Mouse (Mus musculus) liver, embryonic 14.5 days (tissue): ENCODE measurements at regions not wholly inside any gene's neighbourhood (a gene's known extent, or its start where the extent isn't known, plus 50 kb on each side); places are given as distances from the start of the nearest gene placed in this dataset.

ENCODE experiments used
- ATAC-seq: fragments of 200-750 bp; cut with Nextera tagmentation; 2 replicates; pipeline ENCODE4 v1.8.0; 2017; ENCODE audit warnings: moderate number of reproducible peaks, mild to moderate bottlenecking, moderate library complexity; ENCODE audit not compliant: insufficient read depth
- DNase-seq, 3 experiments: peaks; one replicate each; pipeline ENCODE4 v3.0.0-alpha.2; 2012 to 2013; ENCODE audit warnings: low read depth in 3 of 3, low spot score in 3 of 3
- H3K27ac ChIP-seq: fragments of 300-500 bp; sonication (generic); 2 replicates; pipeline ENCODE4 v1.5.1; 2014; ENCODE audit warnings: moderate library complexity, mild to moderate bottlenecking, control low read depth, inconsistent platforms
- H3K27me3 ChIP-seq: fragments of 300-500 bp; sonication (generic); 2 replicates; pipeline ENCODE4 v1.6.1; 2014; ENCODE audit warnings: mild to moderate bottlenecking, low read length, moderate library complexity; ENCODE audit not compliant: control insufficient read depth, insufficient read depth
- H3K36me3 ChIP-seq: fragments of 300-500 bp; sonication (generic); replicated peaks from 2 replicates; pipeline ENCODE4 v1.6.1; 2014; ENCODE audit warnings: low read depth; ENCODE audit not compliant: control insufficient read depth, insufficient read depth
- H3K4me1 ChIP-seq, 2 experiments: fragments of 200-500 bp in 1 of 2; fragments of 300-500 bp in 1 of 2; sonication (generic) in 1 of 2; replicated peaks; 2 replicates each; pipeline ENCODE4 v1.6.1; 2012 to 2014; ENCODE audit warnings: antibody characterized with exemption in 1 of 2, inconsistent platforms in 1 of 2, low read length in 1 of 2; ENCODE audit not compliant: control insufficient read depth in 2 of 2, insufficient read depth in 2 of 2
- H3K4me2 ChIP-seq: fragments of 300-500 bp; sonication (generic); 2 replicates; pipeline ENCODE4 v1.6.1; 2014; ENCODE audit warnings: low read depth, mild to moderate bottlenecking, control low read depth, moderate library complexity
- H3K4me3 ChIP-seq, 2 experiments: fragments of 200-500 bp in 1 of 2; fragments of 300-500 bp in 1 of 2; sonication (generic) in 1 of 2; 2 replicates each; pipeline ENCODE4 v1.5.1; 2012 to 2014; ENCODE audit warnings: low read depth in 2 of 2, low read length in 2 of 2, mild to moderate bottlenecking in 2 of 2, control low read depth in 1 of 2, inconsistent platforms in 1 of 2, moderate library complexity in 1 of 2; ENCODE audit not compliant: insufficient read depth in 1 of 2
- H3K9ac ChIP-seq: fragments of 300-500 bp; sonication (generic); replicated peaks from 2 replicates; pipeline ENCODE4 v1.6.1; 2014; ENCODE audit warnings: mild to moderate bottlenecking, control low read depth, moderate library complexity
- H3K9me3 ChIP-seq: fragments of 300-500 bp; sonication (generic); 2 replicates; pipeline ENCODE4 v1.6.1; 2016; ENCODE audit warnings: low read length, mixed read lengths; ENCODE audit not compliant: control insufficient read depth
- CTCF ChIP-seq: IDR thresholded peaks from 2 replicates; pipeline ENCODE4 v1.5.1; 2016; ENCODE audit warnings: antibody characterized with exemption, low read depth, control low read depth
- EP300 ChIP-seq: IDR thresholded peaks from 2 replicates; pipeline ENCODE4 v1.6.1; 2016; ENCODE audit warnings: antibody characterized with exemption, low read depth
- WGBS: fragments of 180-500 bp; shearing (Covaris S2); extraction: QIAGEN DNeasy Blood & Tissue Kit; methylation state at CpG from one replicate; pipeline ENCODE4 v1.1.7; 2014; ENCODE audit not compliant: insufficient replicate concordance; 5-methylcytosine and 5-hydroxymethylcytosine counted together

DNA sequence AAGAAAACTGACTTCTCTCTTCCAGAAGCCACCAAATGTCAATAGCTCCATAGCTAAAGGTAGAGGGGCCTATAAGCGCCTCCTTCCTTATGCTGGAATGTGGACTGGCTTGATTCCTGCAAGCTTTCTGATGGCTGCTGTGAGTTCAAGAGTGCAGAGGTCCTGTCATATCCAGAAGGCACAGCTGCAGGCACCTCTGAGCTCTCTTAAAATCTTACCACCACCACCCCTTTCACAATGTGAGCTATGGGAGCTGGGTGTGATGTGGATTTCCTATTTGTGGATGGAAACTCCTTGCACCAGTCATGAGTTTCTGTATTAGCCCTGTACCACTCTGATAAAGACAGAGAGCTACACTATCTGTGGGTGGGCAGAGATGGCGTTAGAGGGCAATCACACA, 161.2 kb upstream of the Sox2 start:
- Histone ChIP-seq H3K27ac (no peak overlapping the region), H3K4me3 (no peak overlapping the region), H3K4me1 (no peaks in the 10 kb centered on the region), H3K9me3 (no peaks in the 10 kb centered on the region), H3K27me3 (no peaks in the 10 kb centered on the region), H3K9ac (no peak overlapping the region), H3K4me2 (no peak overlapping the region), H3K36me3 (no peaks in the 10 kb centered on the region)
- TF ChIP-seq EP300 (no peak), CTCF (no peak)
- no peak for ATAC-seq
- no peak for DNase-seq
- WGBS, result 51% methylated on average over 2 of the region's 2 CpGs

DNA sequence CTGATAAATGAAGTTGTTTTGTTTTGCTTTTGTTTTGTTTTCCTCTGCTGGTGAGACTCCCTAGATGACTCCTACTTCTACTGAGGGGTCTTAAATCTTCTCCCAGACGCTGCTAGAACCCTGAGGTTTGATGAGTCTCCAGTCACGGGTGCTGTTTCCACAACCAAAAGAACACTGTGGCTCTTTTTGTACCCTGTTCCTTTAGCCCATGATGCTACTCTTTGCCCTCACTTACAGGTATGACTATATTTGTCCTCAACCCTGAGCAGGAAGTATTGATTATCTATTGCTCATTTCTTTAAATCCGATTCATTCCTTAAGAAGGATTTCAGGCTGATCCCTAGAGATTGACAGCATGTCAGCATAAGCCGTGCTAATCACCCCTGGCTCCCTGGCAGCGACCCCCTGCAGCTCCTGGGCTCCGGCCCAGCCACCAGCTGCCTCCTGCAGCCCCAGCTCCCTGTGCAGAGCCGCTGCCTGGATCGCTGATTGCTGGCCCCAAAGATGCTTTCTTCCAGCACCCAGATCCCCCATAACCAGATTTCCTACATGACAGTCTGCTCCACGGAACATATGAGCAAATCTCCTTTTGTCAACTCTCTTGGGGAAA, 163.7 kb upstream of the Sox2 start:
- no peaks in the 10 kb centered on the region for H3K9me3 ChIP-seq
- TF ChIP-seq CTCF (no peak), EP300 (no peak)
- H3K9ac ChIP-seq, result no peak overlapping the region
- H3K4me3 ChIP-seq, result no peak overlapping the region
- ATAC-seq, result no peak
- H3K27ac ChIP-seq, result no peak overlapping the region
- no peak overlapping the region for H3K4me2 ChIP-seq
- WGBS, result 15% methylated on average over 9 of the region's 9 CpGs
- no peaks in the 10 kb centered on the region for H3K27me3 ChIP-seq
- no peaks in the 10 kb centered on the region for H3K36me3 ChIP-seq
- no peak for DNase-seq
- no peaks in the 10 kb centered on the region for H3K4me1 ChIP-seq

- 0 out of 2 replicates have a peak overlapping the region, but pooled peaks have one; percentile 16 for H3K4me2 ChIP-seq
- no peaks in the 10 kb centered on the region for H3K9me3 ChIP-seq
- WGBS, result 44% methylated on average over 15 of the region's 15 CpGs
These were observed 164.6 kb upstream of the Sox2 start for GRCm38 (mm10) chr3:34485345-34486223.

DNA sequence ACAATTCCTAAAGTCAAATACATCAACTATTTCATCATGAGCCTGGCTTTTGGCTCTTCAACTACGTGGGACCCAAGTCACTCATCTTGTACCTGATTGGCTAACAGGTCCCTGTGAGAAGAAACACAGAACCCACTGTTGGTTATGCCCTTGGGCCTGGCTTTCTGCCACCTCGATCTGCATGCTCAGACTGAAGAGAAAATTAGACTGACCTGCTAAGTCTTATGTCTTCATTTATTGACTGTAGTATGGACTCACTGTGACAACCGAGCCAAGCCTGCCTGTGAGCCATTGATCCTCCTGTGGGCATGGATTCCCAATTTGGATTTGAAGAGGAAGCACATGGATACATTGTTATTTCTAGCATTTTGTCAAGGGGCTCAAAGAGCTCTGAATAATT, 166.3 kb upstream of the Sox2 start:
- no peak for ATAC-seq
- H3K9ac ChIP-seq, result no peak overlapping the region
- no peak overlapping the region for H3K4me3 ChIP-seq
- no peaks in the 10 kb centered on the region for H3K4me1 ChIP-seq
- no peak for TF ChIP-seq EP300
- TF ChIP-seq CTCF, result no peak
- 55% methylated on average over 3 of the region's 3 CpGs for WGBS
- no peak overlapping the region for H3K27ac ChIP-seq
- no peaks in the 10 kb centered on the region for H3K9me3 ChIP-seq
- H3K27me3 ChIP-seq, result no peaks in the 10 kb centered on the region
- H3K4me2 ChIP-seq, result no peak overlapping the region
- H3K36me3 ChIP-seq, result no peaks in the 10 kb centered on the region
- DNase-seq, result no peak

More at GRCm38 (mm10) chr3:34485345-34486223, 164.6 kb upstream of the Sox2 start:
- peak in 2 of 3 experiments; percentile 4 for DNase-seq
- peak; percentile 58; the same call in 1 of the 2 replicates for ATAC-seq
- H3K4me1 ChIP-seq, result no peaks in the 10 kb centered on the region
- H3K36me3 ChIP-seq, result no peaks in the 10 kb centered on the region
- H3K9ac ChIP-seq, result no peak overlapping the region
- H3K27ac ChIP-seq, result no peak overlapping the region
- TF ChIP-seq EP300, result no peak
- no peak for TF ChIP-seq CTCF
- no peak overlapping the region for H3K4me3 ChIP-seq
- H3K27me3 ChIP-seq, result no peaks in the 10 kb centered on the region
